Mouse (Mus musculus) forebrain, embryonic 13.5 days (tissue): ENCODE data around the gene Gbf1. TPM values are rescaled to one million over a fixed set of nuclear protein-coding genes. Genes with fewer than 3 reads are reported as not detected.

Source experiments
- ATAC-seq: fragments of 200-750 bp; cut with Nextera tagmentation; 2 replicates; pipeline ENCODE4 v1.8.0; 2017
- H3K27ac ChIP-seq: fragments of 300-500 bp; sonication (generic); 2 replicates; pipeline ENCODE4 v1.5.1; 2015; ENCODE audit warnings: inconsistent platforms, mild to moderate bottlenecking, moderate library complexity
- H3K27me3 ChIP-seq: fragments of 300-500 bp; sonication (generic); 2 replicates; pipeline ENCODE4 v1.6.1; 2015; ENCODE audit warnings: mild to moderate bottlenecking, inconsistent platforms
- H3K36me3 ChIP-seq: fragments of 300-500 bp; sonication (generic); 2 replicates; pipeline ENCODE4 v1.6.1; 2015; ENCODE audit warnings: mild to moderate bottlenecking, inconsistent platforms; ENCODE audit not compliant: poor library complexity, severe bottlenecking
- H3K4me1 ChIP-seq: fragments of 300-500 bp; sonication (generic); 2 replicates; pipeline ENCODE4 v1.6.1; 2015; ENCODE audit warnings: inconsistent platforms
- H3K4me2 ChIP-seq: fragments of 300-500 bp; sonication (generic); 2 replicates; pipeline ENCODE4 v1.6.1; 2015; ENCODE audit warnings: inconsistent platforms, mild to moderate bottlenecking, moderate library complexity
- H3K4me3 ChIP-seq: fragments of 300-500 bp; sonication (generic); 2 replicates; pipeline ENCODE4 v1.5.1; 2015; ENCODE audit warnings: mild to moderate bottlenecking, inconsistent platforms
- H3K9ac ChIP-seq: fragments of 300-500 bp; sonication (generic); 2 replicates; pipeline ENCODE4 v1.6.1; 2015; ENCODE audit warnings: mild to moderate bottlenecking, inconsistent platforms
- H3K9me3 ChIP-seq: fragments of 300-500 bp; sonication (generic); replicated peaks from 2 replicates; pipeline ENCODE4 v1.6.1; 2016; ENCODE audit warnings: inconsistent platforms
- WGBS: fragments of 180-500 bp; shearing (Covaris S2); methylation state at CpG from one replicate; pipeline ENCODE4 v1.1.7; 2015; 5-methylcytosine and 5-hydroxymethylcytosine counted together
- polyA plus RNA-seq: library from polyadenylated mRNA; unstranded; fragments of >200 nt; fragmentation: Nextera tagmentation; extraction: Ambion mirVana; gene quantifications from 2 replicates; pipeline ENCODE4 v1.2.1, GENCODE M21; 2015

Gene Gbf1
- polyA plus RNA-seq, 1 experiment from 2014 or later, result 54.4 TPM

DNA sequence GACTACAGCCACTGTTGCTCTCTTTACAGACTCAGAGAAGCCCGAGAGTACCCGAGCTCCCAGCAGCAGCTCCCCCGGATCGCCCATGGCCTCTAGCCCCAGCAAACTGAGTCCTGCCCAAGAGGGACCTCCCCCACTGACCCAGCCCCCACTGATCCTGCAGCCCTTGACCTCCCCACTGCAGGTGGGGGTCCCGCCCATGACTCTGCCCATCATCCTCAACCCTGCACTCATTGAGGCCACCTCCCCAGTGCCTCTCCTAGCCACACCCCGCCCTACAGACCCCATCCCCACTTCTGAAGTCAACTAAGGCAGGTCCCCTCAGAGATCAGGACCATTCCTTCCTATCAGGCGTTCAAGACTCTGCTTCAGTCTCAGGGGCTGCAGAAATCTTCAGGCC lies 133.3 kb downstream of the Gbf1 start:
- no peak for ATAC-seq
- 92% methylated on average over 7 of the region's 7 CpGs for WGBS
- Histone ChIP-seq H3K9ac (no peak overlapping the region), H3K4me2 (no peak overlapping the region), H3K27me3 (no peaks in the 10 kb centered on the region), H3K4me3 (no peak overlapping the region), H3K4me1 (no peaks in the 10 kb centered on the region), H3K36me3 (peaks cover 70% of the 10 kb centered on the region), H3K27ac (no peak overlapping the region), H3K9me3 (no peaks in the 10 kb centered on the region)

DNA sequence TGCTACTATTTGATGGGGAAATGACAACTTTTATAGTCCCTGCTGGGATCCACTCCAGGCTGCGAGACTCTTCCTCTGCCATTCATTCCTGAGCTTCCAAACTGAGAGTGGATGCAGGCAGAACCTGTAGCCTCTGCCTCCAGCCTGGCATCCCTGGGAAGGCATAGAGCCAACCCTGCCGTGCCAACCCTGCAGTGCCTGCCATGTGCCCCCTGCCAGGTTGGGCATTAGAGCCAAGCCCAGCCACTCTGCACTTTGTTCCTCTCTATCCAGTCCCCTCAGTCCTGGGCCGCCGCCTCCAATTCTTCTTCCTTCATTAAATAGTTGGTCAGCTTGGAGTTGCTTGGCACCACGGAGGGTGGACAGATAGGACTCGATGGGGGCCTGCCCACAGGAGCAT lies 133.7 kb downstream of the Gbf1 start:
- peaks cover 66% of the 10 kb centered on the region for H3K36me3 ChIP-seq
- H3K9me3 ChIP-seq, result no peaks in the 10 kb centered on the region
- no peak overlapping the region for H3K9ac ChIP-seq
- H3K27me3 ChIP-seq, result no peaks in the 10 kb centered on the region
- H3K27ac ChIP-seq, result no peak overlapping the region
- no peak for ATAC-seq
- H3K4me1 ChIP-seq, result no peaks in the 10 kb centered on the region
- no peak overlapping the region for H3K4me3 ChIP-seq
- no peak overlapping the region for H3K4me2 ChIP-seq
- WGBS, result 91% methylated on average over 6 of the region's 6 CpGs

DNA sequence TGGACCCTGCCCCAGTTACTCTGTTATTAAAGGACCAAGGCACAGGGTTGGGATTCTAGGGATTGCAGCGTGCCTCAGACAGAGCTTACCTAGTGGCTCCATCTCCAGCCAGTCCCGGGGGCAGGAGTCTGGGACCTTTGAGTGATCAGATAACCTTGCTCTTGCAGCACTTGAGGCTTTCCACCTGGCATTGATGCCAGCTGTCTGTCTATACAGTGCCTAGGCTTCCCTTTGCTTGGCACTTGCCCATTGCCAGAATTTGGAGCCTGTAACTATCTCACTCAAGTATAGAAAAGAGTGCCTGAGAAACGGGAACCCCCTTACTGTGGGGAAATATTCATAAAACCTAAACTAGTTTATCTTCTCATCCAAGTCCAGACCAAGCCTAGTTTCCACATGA lies 134.6 kb downstream of the Gbf1 start:
- Histone ChIP-seq H3K27ac (no peak overlapping the region), H3K27me3 (no peaks in the 10 kb centered on the region), H3K4me3 (no peak overlapping the region), H3K4me1 (no peaks in the 10 kb centered on the region), H3K9me3 (no peaks in the 10 kb centered on the region), H3K4me2 (no peak overlapping the region), H3K9ac (no peak overlapping the region), H3K36me3 (peaks cover 57% of the 10 kb centered on the region)
- ATAC-seq, result no peak
- WGBS, result 90% methylated on average over 3 of the region's 3 CpGs

DNA sequence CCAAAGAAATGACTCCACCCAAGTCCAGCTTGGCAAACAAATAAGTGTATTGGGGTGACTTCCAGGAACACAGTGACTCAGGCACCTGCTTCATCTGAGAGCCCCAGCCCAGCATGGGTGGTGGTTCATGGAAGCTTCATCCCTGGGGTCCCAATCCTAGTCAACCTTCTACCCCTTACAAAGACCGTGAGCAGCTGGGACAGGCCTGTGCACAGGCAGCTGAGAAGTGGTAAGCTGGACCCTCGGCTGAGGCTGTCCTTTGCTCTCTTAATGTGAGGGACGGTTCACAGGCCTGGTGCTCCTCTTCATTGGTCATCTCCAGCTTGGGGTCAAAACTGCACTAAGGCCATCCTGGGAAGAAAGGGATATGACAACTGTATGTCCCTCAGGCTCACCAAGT lies 135.3 kb downstream of the Gbf1 start:
- no peak overlapping the region for H3K27ac ChIP-seq
- no peaks in the 10 kb centered on the region for H3K9me3 ChIP-seq
- no peaks in the 10 kb centered on the region for H3K27me3 ChIP-seq
- no peak overlapping the region for H3K9ac ChIP-seq
- no peak overlapping the region for H3K4me2 ChIP-seq
- peaks cover 51% of the 10 kb centered on the region for H3K36me3 ChIP-seq
- no peak for ATAC-seq
- no peaks in the 10 kb centered on the region for H3K4me1 ChIP-seq
- H3K4me3 ChIP-seq, result no peak overlapping the region
- WGBS, result 89% methylated on average over 3 of the region's 3 CpGs

DNA sequence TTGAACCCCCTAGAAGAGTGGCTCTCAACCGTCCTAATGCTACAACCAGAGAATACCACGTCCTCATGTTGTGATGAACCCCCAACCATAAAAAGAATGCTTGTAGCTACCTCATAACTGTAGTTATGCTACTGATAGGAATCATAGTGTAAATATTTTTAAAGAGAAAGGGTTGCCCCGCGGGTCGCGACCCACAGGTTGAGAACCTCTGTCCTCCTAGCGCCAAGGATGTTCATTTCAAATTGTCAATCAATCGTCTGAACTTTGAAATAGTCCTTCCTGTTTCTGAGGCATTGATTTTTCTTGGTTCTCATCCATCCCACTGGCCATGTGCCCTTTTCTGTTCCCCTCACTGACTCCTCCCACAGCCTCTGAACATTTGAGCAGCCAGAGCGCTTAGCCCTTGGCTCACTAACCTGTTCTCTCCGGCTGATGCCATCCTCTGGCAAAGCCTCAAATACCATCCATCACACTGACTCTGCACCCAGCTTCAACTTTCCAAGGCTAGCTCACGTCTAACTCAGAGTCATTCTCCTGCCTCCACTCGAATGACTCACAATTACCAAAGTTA lies 138.3 kb downstream of the Gbf1 start:
- Histone ChIP-seq H3K36me3 (peaks cover 20% of the 10 kb centered on the region), H3K27me3 (no peaks in the 10 kb centered on the region), H3K4me1 (no peaks in the 10 kb centered on the region), H3K9ac (no peak overlapping the region), H3K4me3 (no peak overlapping the region), H3K9me3 (no peaks in the 10 kb centered on the region), H3K4me2 (no peak overlapping the region), H3K27ac (no peak overlapping the region)
- 76% methylated on average over 12 of the region's 12 CpGs for WGBS
- no peak for ATAC-seq

DNA sequence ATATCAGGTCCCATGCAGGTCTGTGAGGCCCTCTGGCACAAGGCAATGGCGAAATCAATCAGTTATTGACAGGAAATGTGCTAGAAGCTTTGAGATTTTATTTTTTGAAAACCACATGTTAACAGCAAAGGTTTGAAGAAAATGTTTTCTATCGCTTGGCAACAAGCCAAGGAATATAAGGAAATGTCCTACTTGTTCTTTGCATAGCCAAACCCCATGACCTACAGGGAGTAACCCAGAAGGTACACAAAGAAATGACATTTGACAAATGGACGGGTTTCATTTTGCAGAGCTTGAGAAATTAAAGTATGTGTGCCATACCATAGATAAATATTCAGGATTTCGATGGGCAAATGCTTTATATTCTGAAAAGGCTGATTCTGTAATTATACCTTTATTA lies 144.6 kb downstream of the Gbf1 start:
- Histone ChIP-seq H3K27ac (no peak overlapping the region), H3K27me3 (no peaks in the 10 kb centered on the region; the same call in 1 of the 2 replicates), H3K9me3 (no peaks in the 10 kb centered on the region), H3K4me3 (no peak overlapping the region), H3K9ac (no peak overlapping the region), H3K4me2 (no peak overlapping the region), H3K36me3 (no peaks in the 10 kb centered on the region), H3K4me1 (no peaks in the 10 kb centered on the region)
- no peak for ATAC-seq
- 74% methylated on average over 4 of the region's 4 CpGs for WGBS

DNA sequence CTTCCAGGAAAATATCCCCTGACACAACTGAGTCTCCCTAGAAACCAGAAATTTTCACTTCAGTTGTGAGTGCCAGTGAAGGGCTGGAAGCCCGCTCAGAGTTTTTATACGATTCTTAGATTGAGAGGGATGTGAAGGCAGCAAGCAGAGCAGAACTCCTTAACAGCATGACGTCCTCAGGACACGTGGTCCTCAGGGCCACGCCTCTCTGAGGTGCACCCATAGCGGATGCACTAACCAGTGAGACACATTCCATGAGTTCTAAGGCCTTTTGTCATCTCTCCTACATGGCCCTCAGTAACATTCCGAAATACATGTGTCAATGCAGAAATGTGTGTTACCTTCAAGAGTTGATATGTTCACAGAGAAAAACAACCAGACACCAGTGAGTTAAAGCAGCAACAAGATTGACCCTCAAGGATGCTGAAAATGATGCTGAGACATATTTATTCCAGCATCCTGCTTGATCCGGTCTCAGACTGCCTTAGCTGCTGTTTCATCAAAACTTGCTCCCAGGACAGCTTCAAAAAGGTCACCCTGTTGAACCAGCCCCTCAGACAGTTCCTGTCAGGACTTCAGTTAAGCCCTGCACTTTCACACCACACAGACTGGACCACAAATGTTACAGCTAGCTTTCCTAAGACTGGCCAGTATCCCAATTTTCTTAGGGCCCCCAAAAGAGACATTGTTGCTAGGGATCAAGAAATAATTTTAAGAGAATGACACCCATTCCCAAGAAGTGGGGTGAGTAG lies 148.2 kb downstream of the Gbf1 start:
- no peak for ATAC-seq
- Histone ChIP-seq H3K9me3 (no peaks in the 10 kb centered on the region), H3K4me3 (no peak overlapping the region), H3K36me3 (no peaks in the 10 kb centered on the region), H3K27me3 (peaks cover 8% of the 10 kb centered on the region), H3K9ac (no peak overlapping the region), H3K4me2 (no peak overlapping the region), H3K27ac (no peak overlapping the region), H3K4me1 (peaks cover 16% of the 10 kb centered on the region)
- WGBS, result 41% methylated on average over 8 of the region's 8 CpGs

DNA sequence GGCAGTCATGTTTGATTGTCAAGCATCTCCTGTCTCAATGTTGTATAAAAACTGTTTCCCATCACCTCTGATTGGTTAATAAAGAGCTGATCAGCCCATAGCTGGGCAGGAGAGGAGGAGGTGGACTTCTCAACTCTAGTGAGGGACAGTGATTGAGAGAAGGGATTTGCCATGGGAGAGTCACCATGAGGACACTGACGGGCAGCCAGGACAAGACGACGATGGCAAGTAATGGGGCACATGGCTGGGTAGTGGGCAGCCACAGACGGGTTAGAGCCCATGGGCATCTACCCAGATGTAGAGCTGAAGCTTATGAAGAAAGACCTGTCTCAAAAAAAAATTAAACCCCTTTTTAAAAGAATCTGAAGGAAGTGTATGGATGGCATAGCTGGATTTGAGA lies 150.2 kb downstream of the Gbf1 start:
- WGBS, result 90% methylated on average over 4 of the region's 4 CpGs

DNA sequence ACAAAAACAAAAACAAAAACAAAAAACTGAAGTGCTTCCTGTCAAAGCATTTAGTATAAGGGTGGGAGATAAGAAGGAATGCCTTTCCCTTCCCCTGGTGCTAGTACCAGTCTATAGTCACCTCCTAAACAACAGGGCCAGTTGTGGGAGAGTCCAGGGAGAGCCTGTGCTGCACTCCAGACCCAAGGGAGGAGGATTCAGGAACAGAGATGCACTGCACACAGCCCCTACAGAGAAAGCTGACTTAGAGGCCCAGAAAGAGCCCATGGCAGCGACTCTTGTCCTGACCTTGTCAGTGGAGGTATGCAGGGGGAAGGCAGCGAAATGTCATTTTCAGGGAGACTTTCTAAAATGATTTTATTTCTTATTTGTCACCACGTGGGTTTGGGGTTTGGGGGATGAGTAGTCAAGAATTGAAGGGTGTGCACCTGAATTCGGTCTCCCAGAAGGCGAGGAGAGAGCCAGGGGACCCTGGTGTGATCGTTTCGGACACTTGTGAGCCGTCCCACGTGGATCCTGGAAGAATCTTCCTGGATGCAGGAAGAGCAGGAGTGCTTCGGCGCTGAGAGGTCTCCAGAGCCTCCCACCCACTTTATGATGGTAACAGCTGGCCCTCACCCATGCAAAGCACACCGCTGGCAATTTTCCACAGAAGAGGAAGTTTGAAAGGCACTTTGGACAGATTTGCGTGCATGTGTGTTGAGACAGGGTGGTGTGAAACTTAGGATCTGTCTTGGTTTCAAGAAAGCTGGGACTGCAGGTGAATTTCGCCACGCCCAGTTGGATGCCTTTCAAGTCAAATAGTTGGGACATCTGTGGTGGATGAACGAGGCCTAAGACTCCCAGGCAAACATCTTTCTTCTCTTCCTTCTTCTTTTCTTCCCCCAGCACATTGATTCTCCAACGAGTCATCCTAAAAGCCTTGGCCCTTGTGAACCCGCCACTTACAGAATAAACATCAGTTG lies 151.2 kb downstream of the Gbf1 start:
- H3K9ac ChIP-seq, result no peak overlapping the region

More for the DNA sequence above, 150.2 kb downstream of the Gbf1 start:
- Histone ChIP-seq H3K4me3 (no peak overlapping the region), H3K4me1 (peaks cover 23% of the 10 kb centered on the region), H3K9me3 (no peaks in the 10 kb centered on the region), H3K9ac (peak overlapping the region; percentile 18; the same call in 1 of the 2 replicates), H3K27ac (no peak overlapping the region), H3K27me3 (peaks cover 29% of the 10 kb centered on the region), H3K36me3 (no peaks in the 10 kb centered on the region), H3K4me2 (no peak overlapping the region)
- ATAC-seq, result no peak

DNA sequence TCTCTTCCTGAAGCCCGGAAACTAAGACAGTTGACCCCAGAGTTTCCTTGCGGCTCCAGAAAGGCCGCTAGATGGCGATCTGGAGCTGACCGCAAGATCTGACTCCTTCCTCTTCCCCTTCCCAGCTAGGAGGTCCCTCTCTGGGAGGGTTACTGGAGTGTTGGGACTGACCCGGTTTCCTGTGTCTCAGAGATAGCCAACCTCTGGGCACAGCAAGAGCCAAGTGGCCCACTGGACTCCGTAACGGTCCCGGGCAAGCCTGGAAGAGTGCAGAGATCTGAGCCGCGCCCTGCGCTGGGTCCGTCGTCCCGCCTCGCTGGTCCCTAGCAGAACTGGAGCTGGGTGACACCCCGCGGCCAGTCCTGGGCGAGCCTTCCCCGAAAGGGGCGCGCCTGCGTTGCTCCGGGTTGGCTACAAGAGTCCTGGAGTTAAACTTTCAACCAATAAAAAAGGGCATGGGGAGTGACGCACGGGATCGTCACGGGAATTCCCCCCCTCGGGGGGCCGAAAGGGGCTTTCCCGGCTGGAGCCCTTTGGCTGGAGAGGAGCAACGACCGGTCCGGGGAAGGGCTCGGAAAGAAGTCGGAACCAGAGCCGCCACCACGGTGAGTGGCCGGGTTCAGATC lies 152.0 kb downstream of the Gbf1 start, which contains the start of gene Nfkb2:
Nfkb2 (plus strand) TSS at position 105 of the 626 bp plus-strand sequence.
- Histone ChIP-seq H3K4me3 (peak within 1 kb of the TSS; percentile 56), H3K9me3 (no peaks in the 10 kb centered on the region), H3K4me1 (peaks cover 28% of the 10 kb centered on the region), H3K27ac (0 out of 2 replicates have a peak within 1 kb of the TSS, but pooled peaks have one; percentile 7), H3K36me3 (no peaks in the 10 kb centered on the region), H3K27me3 (peaks cover 42% of the 10 kb centered on the region), H3K9ac (peak within 1 kb of the TSS; percentile 69), H3K4me2 (peak within 1 kb of the TSS; percentile 94)
- 0% methylated on average over 39 of the region's 39 CpGs for WGBS
- ATAC-seq, result peak; percentile 80

More for the DNA sequence above, 151.2 kb downstream of the Gbf1 start:
- Histone ChIP-seq H3K27ac (no peak overlapping the region), H3K27me3 (peaks cover 39% of the 10 kb centered on the region), H3K4me2 (peak overlapping the region; percentile 94), H3K9me3 (no peaks in the 10 kb centered on the region), H3K4me1 (peaks cover 23% of the 10 kb centered on the region), H3K36me3 (no peaks in the 10 kb centered on the region), H3K4me3 (peak overlapping the region; percentile 56)
- WGBS, result 60% methylated on average over 18 of the region's 18 CpGs
- ATAC-seq, result no peak

DNA sequence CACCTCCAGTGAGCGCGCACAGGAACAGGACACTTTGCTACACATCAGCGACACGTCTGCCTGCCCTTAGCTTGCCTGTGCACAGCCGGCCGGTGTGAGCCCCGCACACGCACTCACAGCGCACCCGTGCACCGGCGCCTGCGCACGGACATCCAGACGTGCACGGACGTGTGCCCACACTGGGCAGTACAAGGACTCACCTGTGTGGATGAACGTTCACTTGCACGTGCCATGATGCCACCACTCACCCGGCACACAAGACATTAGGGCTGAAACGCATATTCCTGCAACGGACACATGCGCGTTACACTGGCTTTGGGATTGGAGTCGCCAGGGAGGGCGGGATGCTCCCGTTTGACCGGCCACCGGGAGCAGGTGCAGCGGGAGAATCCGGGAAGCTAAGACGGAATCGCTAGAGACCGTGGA lies 152.6 kb downstream of the Gbf1 start:
- H3K4me3 ChIP-seq, result peak overlapping the region; percentile 56
- 0 out of 2 replicates have a peak, but pooled peaks have one; percentile 23 for ATAC-seq
- H3K9me3 ChIP-seq, result no peaks in the 10 kb centered on the region
- peak overlapping the region; percentile 94 for H3K4me2 ChIP-seq
- no peaks in the 10 kb centered on the region for H3K36me3 ChIP-seq
- peak overlapping the region; percentile 69 for H3K9ac ChIP-seq
- peaks cover 42% of the 10 kb centered on the region for H3K27me3 ChIP-seq
- H3K27ac ChIP-seq, result no peak overlapping the region
- H3K4me1 ChIP-seq, result peaks cover 28% of the 10 kb centered on the region
- WGBS, result 1% methylated on average over 34 of the region's 34 CpGs
